ENCODE assay signal across 9 mouse cellular contexts in the genomic region with DNA sequence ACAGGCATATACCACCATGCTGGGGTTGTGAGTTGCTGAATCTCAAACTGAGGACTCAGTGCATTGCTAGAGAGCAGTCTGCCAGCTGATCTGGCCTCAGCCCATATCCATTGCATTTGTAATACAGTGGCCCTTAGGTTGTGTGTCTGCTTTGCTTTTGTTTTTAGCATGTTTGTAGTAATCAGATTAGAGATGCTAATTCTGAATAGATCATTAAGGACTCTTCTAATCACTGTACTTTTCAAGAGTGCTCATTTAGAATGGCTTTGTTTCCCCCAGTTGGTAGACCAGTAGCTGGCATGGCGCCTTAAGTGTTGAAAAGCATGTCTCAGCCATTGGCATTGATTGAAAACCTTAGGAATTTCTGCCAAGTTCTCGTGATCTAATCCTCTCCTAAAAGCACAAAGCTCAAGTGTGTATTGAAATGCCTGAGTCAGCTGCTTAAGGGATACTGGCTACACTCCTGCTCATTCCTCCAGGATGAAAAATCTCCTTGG. TPM values are rescaled to one million over a fixed set of nuclear protein-coding genes. Genes with fewer than 3 reads are reported as not detected.
DNase-seq lines count a peak whose midpoint lies in the region; ATAC-seq and TF ChIP-seq lines count a peak whose summit lies in the region.
"Had no signal": no experiment of that assay in that cellular context is flagged by ENCODE, and none has a peak within 500 bp of the region (broad histone marks: within the 10 kb centered on the region; RNA-seq: fewer than 3 reads in every experiment).

No protein-coding gene starts in this region.

- H3K9me3 ChIP-seq in hindbrain, embryonic 14.5 days (ENCODE audit: control insufficient read depth, low read length), result no peaks in the 10 kb centered on the region
- no peaks in the 10 kb centered on the region for H3K9me3 ChIP-seq in midbrain, postnatal 0 days (ENCODE audit: low read length)
- H3K9me3 ChIP-seq: neural tube, embryonic 12.5 days had no signal

- H3K4me2 ChIP-seq in hindbrain, embryonic 14.5 days (replicated peaks), result no peak overlapping the region
- H3K4me2 ChIP-seq in midbrain, postnatal 0 days (ENCODE audit: low read depth, low read length, poor library complexity, severe bottlenecking), result no peak overlapping the region
- H3K4me2 ChIP-seq: neural tube, embryonic 12.5 days had no signal

- H3K4me3 ChIP-seq in hindbrain, embryonic 14.5 days (replicated peaks; ENCODE audit: low read length), result no peak overlapping the region
- H3K4me3 ChIP-seq in midbrain, postnatal 0 days (ENCODE audit: low read depth, low read length), result no peak overlapping the region
- H3K4me3 ChIP-seq: neural tube, embryonic 12.5 days had no signal

- ATAC-seq in hindbrain, embryonic 14.5 days (ENCODE audit: low FRiP score), result peak; percentile 80; the same call in 1 of the 2 replicates
- peak; percentile 27; the same call in 1 of the 2 replicates for ATAC-seq in midbrain, postnatal 0 days (ENCODE audit: low FRiP score)
- ATAC-seq in inflammation-experienced regulatory T-cells, adult 6 months, result no peak

- TF ChIP-seq CTCF in midbrain, postnatal 0 days (IDR thresholded peaks at IDR 0.05), result no peak

- peak; percentile 44 for DNase-seq in adrenal gland, postnatal 10 days
- no peak for DNase-seq in adrenal gland, adult 18-20 months (ENCODE audit: low spot score in 2 of 2)
- DNase-seq in left cerebral cortex, postnatal 14 days (ENCODE audit: low spot score in 2 of 2), result peak; percentile 11 to 23
- DNase-seq in left cerebral cortex, postnatal 36 days (ENCODE audit: low spot score in 2 of 2), result no peak
- DNase-seq in hindbrain, embryonic 14.5 days (ENCODE audit: low spot score), result peak; percentile 76
- DNase-seq in midbrain, postnatal 0 days (ENCODE audit: low spot score), result peak; percentile 82
- no peak for DNase-seq in ovary, postnatal 36 days (ENCODE audit: low spot score)

- no peak overlapping the region for H3K9ac ChIP-seq in hindbrain, embryonic 14.5 days
- H3K9ac ChIP-seq in midbrain, postnatal 0 days (replicated peaks; ENCODE audit: low read length, poor library complexity, severe bottlenecking), result no peak overlapping the region
- H3K9ac ChIP-seq: neural tube, embryonic 12.5 days had no signal

- intact Hi-C loops in left cerebral cortex, postnatal 14 days (cut with DNase I), result no loop called here
- intact Hi-C loops in left cerebral cortex, postnatal 36 days (cut with DNase I), result no loop called here

- peaks cover 5% of the 10 kb centered on the region; the same call in 1 of the 2 replicates for H3K27me3 ChIP-seq in hindbrain, embryonic 14.5 days (ENCODE audit: control insufficient read depth, insufficient read depth, low read length)
- 0 out of 2 replicates have a peak, but pooled peaks cover 3% of the 10 kb centered on the region for H3K27me3 ChIP-seq in midbrain, postnatal 0 days (ENCODE audit: insufficient read depth, low read length)
- H3K27me3 ChIP-seq: neural tube, embryonic 12.5 days had no signal

- no peak overlapping the region for H3K27ac ChIP-seq in hindbrain, embryonic 14.5 days
- H3K27ac ChIP-seq in midbrain, postnatal 0 days (ENCODE audit: low read depth, low read length), result no peak overlapping the region
- H3K27ac ChIP-seq: neural tube, embryonic 12.5 days had no signal

- 42% methylated on average over 2 of the region's 2 CpGs for WGBS in hindbrain, embryonic 14.5 days
- WGBS in midbrain, postnatal 0 days, result 22% methylated on average over 2 of the region's 2 CpGs

- H3K4me1 ChIP-seq in hindbrain, embryonic 14.5 days (replicated peaks; ENCODE audit: control insufficient read depth, insufficient read depth, low read length), result no peaks in the 10 kb centered on the region
- no peaks in the 10 kb centered on the region for H3K4me1 ChIP-seq in midbrain, postnatal 0 days (ENCODE audit: insufficient read depth, low read length)
- H3K4me1 ChIP-seq: neural tube, embryonic 12.5 days had no signal

- no peaks in the 10 kb centered on the region; the same call in 1 of the 2 replicates for H3K36me3 ChIP-seq in hindbrain, embryonic 14.5 days (replicated peaks; ENCODE audit: control insufficient read depth, insufficient read depth)
- no peaks in the 10 kb centered on the region; the same call in 1 of the 2 replicates for H3K36me3 ChIP-seq in midbrain, postnatal 0 days (ENCODE audit: insufficient read depth, low read length)
- H3K36me3 ChIP-seq: neural tube, embryonic 12.5 days had no signal

RNA-seq across cellular contexts. Expression of a gene that starts 43.3 kb away (rescaled TPM):
- total RNA-seq in adrenal gland, postnatal 10 days (2021), result 10 to 100 TPM; 23.5 to 30.0 TPM
- 10 to 100 TPM; 16.9 to 20.9 TPM for total RNA-seq in adrenal gland, adult 18-20 months (2021)
- total RNA-seq in left cerebral cortex, postnatal 14 days (2021), result 10 to 100 TPM in 1 of 2 experiments, 1 to 10 TPM in 1; 8.1 to 10.7 TPM
- total RNA-seq in left cerebral cortex, postnatal 36 days (2021), result 10 to 100 TPM; 13.7 to 17.0 TPM
- 6.3 and 7.3 TPM in 2 replicates for polyA plus RNA-seq in hindbrain, embryonic 14.5 days (2014; fragmentation: Nextera tagmentation; extraction: Ambion mirVana)
- 7.1 and 7.9 TPM in 2 replicates for total RNA-seq in midbrain, postnatal 0 days (2014; rRNA removed)
- 3.2 and 3.3 TPM in 2 replicates for polyA plus RNA-seq in midbrain, postnatal 0 days (2015; fragmentation: Nextera tagmentation; extraction: Ambion mirVana)
- 1 to 10 TPM; 3.3 to 6.0 (median 4.8) TPM for polyA plus RNA-seq in inflammation-experienced regulatory T-cells, adult 6 months (2017; shearing (Covaris generic))

RNA-seq across cellular contexts. Expression of a gene that starts 52.2 kb away (rescaled TPM):
- total RNA-seq in adrenal gland, postnatal 10 days (2021), result 10 to 100 TPM; 54.5 to 55.5 TPM
- total RNA-seq in adrenal gland, adult 18-20 months (2021), result 10 to 100 TPM; 77.8 to 82.3 TPM
- total RNA-seq in left cerebral cortex, postnatal 14 days (2021), result 100 to 1,000 TPM; 121 to 124 TPM
- total RNA-seq in left cerebral cortex, postnatal 36 days (2021), result 100 to 1,000 TPM; 114 to 119 TPM
- 149 and 172 TPM in 2 replicates for polyA plus RNA-seq in hindbrain, embryonic 14.5 days (2014; fragmentation: Nextera tagmentation; extraction: Ambion mirVana)
- 111 and 118 TPM in 2 replicates for total RNA-seq in midbrain, postnatal 0 days (2014; rRNA removed)
- polyA plus RNA-seq in midbrain, postnatal 0 days (2015; fragmentation: Nextera tagmentation; extraction: Ambion mirVana), result 166 and 171 TPM in 2 replicates
- 10 to 100 TPM; 32.5 to 38.8 (median 36.7) TPM for polyA plus RNA-seq in inflammation-experienced regulatory T-cells, adult 6 months (2017; shearing (Covaris generic))

Comparison
In these comparisons a context has a peak if more than half of its experiments do, and no peak if none do; other contexts are left out.
1. DNase-seq: peak in adrenal gland, postnatal 10 days (single experiment), left cerebral cortex, postnatal 14 days (2 of 2), hindbrain, embryonic 14.5 days (single experiment) and midbrain, postnatal 0 days (single experiment); none in adrenal gland, adult 18-20 months (0 of 2), left cerebral cortex, postnatal 36 days (0 of 2) and ovary, postnatal 36 days (single experiment).